Mouse (Mus musculus) pancreas, adult 10 weeks (tissue): Measurements from ENCODE around the gene BC067074. TPM values are rescaled to one million over a fixed set of nuclear protein-coding genes. Genes with fewer than 3 reads are reported as not detected.

ENCODE experiments used
- polyA plus RNA-seq: library from polyadenylated mRNA; stranded (reverse); fragments of 350-450 nt; fragmentation: Illumina TruSeq; extraction: RNeasy Lipid Tissue Mini Kit (QIAGEN cat#74804); gene quantifications from one replicate; pipeline ENCODE4 v1.2.3, GENCODE M21; 2015; ENCODE audit warnings: low read depth, low replicate concordance; ENCODE audit not compliant: insufficient read depth

Gene BC067074
- polyA plus RNA-seq, result 1.0 TPM

GRCm38 (mm10) chr13:113292975-113293706, at the start of gene BC067074:
TSS of gene BC067074 (plus strand) at chr13:113293159.

Other genes with a start within 250 kb of the BC067074 start
- 12.5 TPM for gene Gpx8, start 246.7 kb upstream of the BC067074 start, polyA plus RNA-seq
- gene Gzma, start 192.2 kb upstream of the BC067074 start, polyA plus RNA-seq, result not detected
- gene Esm1, start 83.5 kb upstream of the BC067074 start, polyA plus RNA-seq, result 8.4 TPM
- gene Gzmk, start 67.3 kb upstream of the BC067074 start, polyA plus RNA-seq, result not detected